Mouse (Mus musculus) midbrain, embryonic 13.5 days (tissue): ENCODE measurements around the gene Dennd1b. TPM values are rescaled to one million over a fixed set of nuclear protein-coding genes. Genes with fewer than 3 reads are reported as not detected.

ENCODE experiments used
- ATAC-seq: fragments of 200-750 bp; cut with Nextera tagmentation; 2 replicates; pipeline ENCODE4 v1.8.0; 2017; ENCODE audit warnings: mild to moderate bottlenecking, moderate TSS enrichment, moderate library complexity
- H3K27ac ChIP-seq: fragments of 300-500 bp; sonication (generic); 2 replicates; pipeline ENCODE4 v1.5.1; 2015; ENCODE audit warnings: inconsistent platforms, mild to moderate bottlenecking, moderate library complexity
- H3K27me3 ChIP-seq: fragments of 300-500 bp; sonication (generic); 2 replicates; pipeline ENCODE4 v1.6.1; 2015; ENCODE audit warnings: mild to moderate bottlenecking, inconsistent platforms
- H3K36me3 ChIP-seq: fragments of 300-500 bp; sonication (generic); 2 replicates; pipeline ENCODE4 v1.6.1; 2015; ENCODE audit warnings: mild to moderate bottlenecking, inconsistent platforms
- H3K4me1 ChIP-seq: fragments of 300-500 bp; sonication (generic); replicated peaks from 2 replicates; pipeline ENCODE4 v1.6.1; 2015; ENCODE audit warnings: inconsistent platforms
- H3K4me2 ChIP-seq: fragments of 300-500 bp; sonication (generic); replicated peaks from 2 replicates; pipeline ENCODE4 v1.6.1; 2015; ENCODE audit warnings: moderate library complexity, mild to moderate bottlenecking, inconsistent platforms
- H3K4me3 ChIP-seq: fragments of 300-500 bp; sonication (generic); replicated peaks from 2 replicates; pipeline ENCODE4 v1.5.1; 2015; ENCODE audit warnings: mild to moderate bottlenecking, inconsistent platforms
- H3K9ac ChIP-seq: fragments of 300-500 bp; sonication (generic); replicated peaks from 2 replicates; pipeline ENCODE4 v1.6.1; 2015; ENCODE audit warnings: mild to moderate bottlenecking, inconsistent platforms
- H3K9me3 ChIP-seq: fragments of 300-500 bp; sonication (generic); 2 replicates; pipeline ENCODE4 v1.6.1; 2016; ENCODE audit warnings: mild to moderate bottlenecking, inconsistent platforms
- WGBS: fragments of 180-500 bp; shearing (Covaris S2); methylation state at CpG from one replicate; pipeline ENCODE4 v1.1.7; 2015; 5-methylcytosine and 5-hydroxymethylcytosine counted together
- polyA plus RNA-seq: library from polyadenylated mRNA; unstranded; fragments of >200 nt; fragmentation: Nextera tagmentation; extraction: Ambion mirVana; gene quantifications from 2 replicates; pipeline ENCODE4 v1.2.1, GENCODE M21; 2015

Gene Dennd1b
- polyA plus RNA-seq, 1 experiment from 2014 or later = 13.0 TPM

GRCm38 (mm10) chr1:139174058-139174832, 211.0 kb downstream of the Dennd1b start:
- H3K27ac ChIP-seq = no peak overlapping the region
- WGBS = 92% methylated on average over 3 of the region's 3 CpGs
- H3K9ac ChIP-seq = no peak overlapping the region
- H3K36me3 ChIP-seq = peaks cover 14% of the 10 kb centered on the region
- no peak overlapping the region for H3K4me3 ChIP-seq
- H3K4me2 ChIP-seq = no peak overlapping the region
- no peaks in the 10 kb centered on the region for H3K4me1 ChIP-seq
- no peak for ATAC-seq
- no peaks in the 10 kb centered on the region for H3K27me3 ChIP-seq
- H3K9me3 ChIP-seq = no peaks in the 10 kb centered on the region

GRCm38 (mm10) chr1:139179707-139180106, 216.5 kb downstream of the Dennd1b start:
- Histone ChIP-seq H3K27ac (no peak overlapping the region), H3K4me2 (no peak overlapping the region), H3K9ac (no peak overlapping the region), H3K9me3 (no peaks in the 10 kb centered on the region), H3K4me3 (no peak overlapping the region), H3K4me1 (no peaks in the 10 kb centered on the region), H3K27me3 (no peaks in the 10 kb centered on the region), H3K36me3 (no peaks in the 10 kb centered on the region)
- whole genome bisulfite sequencing = 85% methylated on average over 1 of the region's 1 CpGs
- no peak for ATAC-seq

- no peaks in the 10 kb centered on the region for H3K36me3 ChIP-seq
- no peak for ATAC-seq
- no peaks in the 10 kb centered on the region for H3K9me3 ChIP-seq
- no peaks in the 10 kb centered on the region for H3K27me3 ChIP-seq
- H3K9ac ChIP-seq = no peak overlapping the region
- H3K4me3 ChIP-seq = no peak overlapping the region
- WGBS = 68% methylated on average over 6 of the region's 6 CpGs
- no peaks in the 10 kb centered on the region for H3K4me1 ChIP-seq
- H3K4me2 ChIP-seq = no peak overlapping the region
- H3K27ac ChIP-seq = no peak overlapping the region
These were observed 217.4 kb downstream of the Dennd1b start for GRCm38 (mm10) chr1:139180481-139181149.

- Histone ChIP-seq H3K27me3 (no peaks in the 10 kb centered on the region), H3K4me3 (no peak overlapping the region), H3K4me2 (no peak overlapping the region), H3K4me1 (peaks cover 16% of the 10 kb centered on the region), H3K9ac (no peak overlapping the region), H3K27ac (no peak overlapping the region), H3K36me3 (no peaks in the 10 kb centered on the region), H3K9me3 (no peaks in the 10 kb centered on the region)
- 84% methylated on average over 3 of the region's 3 CpGs for WGBS
- ATAC-seq = no peak
These were observed 229.4 kb downstream of the Dennd1b start for GRCm38 (mm10) chr1:139192635-139193034.

- peak; percentile 45; the same call in 1 of the 2 replicates for ATAC-seq
- WGBS = 43% methylated on average over 2 of the region's 2 CpGs
- Histone ChIP-seq H3K9me3 (no peaks in the 10 kb centered on the region), H3K27me3 (no peaks in the 10 kb centered on the region), H3K4me2 (no peak overlapping the region), H3K4me3 (no peak overlapping the region), H3K4me1 (peaks cover 16% of the 10 kb centered on the region), H3K36me3 (no peaks in the 10 kb centered on the region), H3K27ac (no peak overlapping the region), H3K9ac (no peak overlapping the region)
These were observed 230.8 kb downstream of the Dennd1b start for GRCm38 (mm10) chr1:139194011-139194410.

- Histone ChIP-seq H3K4me3 (no peak overlapping the region), H3K27me3 (no peaks in the 10 kb centered on the region), H3K9ac (no peak overlapping the region), H3K4me2 (0 out of 2 replicates have a peak overlapping the region, but pooled peaks have one; percentile 13), H3K36me3 (no peaks in the 10 kb centered on the region), H3K27ac (0 out of 2 replicates have a peak overlapping the region, but pooled peaks have one; percentile 11), H3K4me1 (peaks cover 16% of the 10 kb centered on the region), H3K9me3 (no peaks in the 10 kb centered on the region)
- peak; percentile 65; the same call in 1 of the 2 replicates for ATAC-seq
- 11% methylated on average over 5 of the region's 5 CpGs for WGBS
These were observed 231.3 kb downstream of the Dennd1b start for GRCm38 (mm10) chr1:139194428-139195028.

GRCm38 (mm10) chr1:139203026-139203425, 239.8 kb downstream of the Dennd1b start:
- Histone ChIP-seq H3K4me2 (no peak overlapping the region), H3K9me3 (no peaks in the 10 kb centered on the region), H3K27me3 (no peaks in the 10 kb centered on the region), H3K4me1 (no peaks in the 10 kb centered on the region), H3K9ac (no peak overlapping the region), H3K27ac (no peak overlapping the region), H3K36me3 (no peaks in the 10 kb centered on the region), H3K4me3 (no peak overlapping the region)
- ATAC-seq = no peak
- WGBS = 73% methylated on average over 5 of the region's 5 CpGs

GRCm38 (mm10) chr1:139206259-139206658, 243.0 kb downstream of the Dennd1b start:
- Histone ChIP-seq H3K9me3 (no peaks in the 10 kb centered on the region), H3K4me2 (no peak overlapping the region), H3K4me3 (no peak overlapping the region), H3K36me3 (no peaks in the 10 kb centered on the region), H3K9ac (no peak overlapping the region), H3K27me3 (no peaks in the 10 kb centered on the region), H3K27ac (no peak overlapping the region), H3K4me1 (peaks cover 20% of the 10 kb centered on the region)
- ATAC-seq = no peak
- WGBS = 79% methylated on average over 4 of the region's 4 CpGs

- WGBS = 6% methylated on average over 7 of the region's 7 CpGs
- Histone ChIP-seq H3K4me2 (peak overlapping the region; percentile 17), H3K4me3 (no peak overlapping the region), H3K27ac (peak overlapping the region; percentile 57), H3K9ac (no peak overlapping the region), H3K27me3 (no peaks in the 10 kb centered on the region), H3K9me3 (no peaks in the 10 kb centered on the region), H3K36me3 (no peaks in the 10 kb centered on the region), H3K4me1 (peaks cover 20% of the 10 kb centered on the region)
- peak; percentile 74 for ATAC-seq
These were observed 246.6 kb downstream of the Dennd1b start for GRCm38 (mm10) chr1:139209796-139210195.

- no peak for ATAC-seq
- Histone ChIP-seq H3K27ac (no peak overlapping the region), H3K4me2 (no peak overlapping the region), H3K4me1 (peaks cover 20% of the 10 kb centered on the region), H3K9ac (no peak overlapping the region), H3K9me3 (no peaks in the 10 kb centered on the region), H3K27me3 (no peaks in the 10 kb centered on the region), H3K4me3 (no peak overlapping the region), H3K36me3 (no peaks in the 10 kb centered on the region)
- WGBS = 71% methylated on average over 4 of the region's 4 CpGs
These were observed 247.3 kb downstream of the Dennd1b start for GRCm38 (mm10) chr1:139210505-139210904.

GRCm38 (mm10) chr1:139215311-139215710, 252.1 kb downstream of the Dennd1b start:
- no peaks in the 10 kb centered on the region for H3K9me3 ChIP-seq
- 69% methylated on average over 8 of the region's 8 CpGs for WGBS
- no peak overlapping the region for H3K4me2 ChIP-seq
- no peak overlapping the region for H3K27ac ChIP-seq
- H3K4me3 ChIP-seq = no peak overlapping the region
- no peak for ATAC-seq
- no peaks in the 10 kb centered on the region for H3K27me3 ChIP-seq
- H3K36me3 ChIP-seq = no peaks in the 10 kb centered on the region
- H3K9ac ChIP-seq = no peak overlapping the region
- H3K4me1 ChIP-seq = peaks cover 9% of the 10 kb centered on the region; the same call in 1 of the 2 replicates

- Histone ChIP-seq H3K4me2 (no peak overlapping the region), H3K27ac (no peak overlapping the region), H3K27me3 (no peaks in the 10 kb centered on the region), H3K36me3 (no peaks in the 10 kb centered on the region), H3K4me3 (no peak overlapping the region), H3K9me3 (no peaks in the 10 kb centered on the region), H3K4me1 (no peaks in the 10 kb centered on the region), H3K9ac (no peak overlapping the region)
- ATAC-seq = no peak
- WGBS = 85% methylated on average over 4 of the region's 4 CpGs
These were observed 260.6 kb downstream of the Dennd1b start for GRCm38 (mm10) chr1:139223804-139224203.
